Mouse (Mus musculus): Measurements from ENCODE around the gene Gli2. TPM values are rescaled to one million over a fixed set of nuclear protein-coding genes. Genes with fewer than 3 reads are reported as not detected.

The Gli2 gene
- polyA plus RNA-seq, 1 experiment from 2014 or later, result 15.1 TPM

- TF ChIP-seq CTCF (IDR thresholded peaks at IDR 0.05; ENCODE audit: low read depth), result no peak
- H3K36me3 ChIP-seq (ENCODE audit: insufficient read depth), result 0 out of 2 replicates have a peak, but pooled peaks cover 9% of the 10 kb centered on the region
- no peak overlapping the region for H3K4me2 ChIP-seq
- DNase-seq (no peak), ATAC-seq (ENCODE audit: insufficient read depth) (no peak)
- WGBS, result 56% methylated on average over 3 of the region's 3 CpGs
- no peaks in the 10 kb centered on the region for H3K9me3 ChIP-seq (ENCODE audit: low read depth, low read length)
- no peaks in the 10 kb centered on the region for H3K27me3 ChIP-seq (ENCODE audit: insufficient read depth, low read length)
- no peak overlapping the region for H3K27ac ChIP-seq (ENCODE audit: low read depth)
- H3K9ac ChIP-seq, result no peak overlapping the region
- no peaks in the 10 kb centered on the region for H3K4me1 ChIP-seq (ENCODE audit: insufficient read depth)
- H3K4me3 ChIP-seq (ENCODE audit: low read depth, low read length), result no peak overlapping the region
Measured at GRCm38 (mm10) chr1:118967281-118967680, 86.1 kb downstream of the Gli2 start.

GRCm38 (mm10) chr1:118958644-118959043, 94.8 kb downstream of the Gli2 start:
- DNase-seq (no peak), ATAC-seq (ENCODE audit: insufficient read depth) (no peak)
- TF ChIP-seq CTCF (IDR thresholded peaks at IDR 0.05; ENCODE audit: low read depth), result no peak
- H3K9ac ChIP-seq, result no peak overlapping the region
- 84% methylated on average over 7 of the region's 7 CpGs for WGBS
- no peak overlapping the region for H3K4me3 ChIP-seq (ENCODE audit: low read depth, low read length)
- 0 out of 2 replicates have a peak, but pooled peaks cover 2% of the 10 kb centered on the region for H3K36me3 ChIP-seq (ENCODE audit: insufficient read depth)
- no peak overlapping the region for H3K27ac ChIP-seq (ENCODE audit: low read depth)
- H3K4me2 ChIP-seq, result no peak overlapping the region
- H3K9me3 ChIP-seq (ENCODE audit: low read depth, low read length), result no peaks in the 10 kb centered on the region
- no peaks in the 10 kb centered on the region for H3K27me3 ChIP-seq (ENCODE audit: insufficient read depth, low read length)
- peaks cover 11% of the 10 kb centered on the region for H3K4me1 ChIP-seq (ENCODE audit: insufficient read depth)

- WGBS, result 90% methylated on average over 11 of the region's 11 CpGs
- no peaks in the 10 kb centered on the region for H3K36me3 ChIP-seq (ENCODE audit: insufficient read depth)
- no peak overlapping the region for H3K4me2 ChIP-seq
- no peak for ATAC-seq (ENCODE audit: insufficient read depth)
- H3K4me3 ChIP-seq (ENCODE audit: low read depth, low read length), result no peak overlapping the region
- peaks cover 11% of the 10 kb centered on the region for H3K4me1 ChIP-seq (ENCODE audit: insufficient read depth)
- no peaks in the 10 kb centered on the region for H3K27me3 ChIP-seq (ENCODE audit: insufficient read depth, low read length)
- H3K9ac ChIP-seq, result no peak overlapping the region
- H3K9me3 ChIP-seq (ENCODE audit: low read depth, low read length), result no peaks in the 10 kb centered on the region
- no peak for TF ChIP-seq CTCF (IDR thresholded peaks at IDR 0.05; ENCODE audit: low read depth)
- H3K27ac ChIP-seq (ENCODE audit: low read depth), result no peak overlapping the region
- no peak for DNase-seq
Measured at GRCm38 (mm10) chr1:118955791-118956190, 97.6 kb downstream of the Gli2 start.

GRCm38 (mm10) chr1:118954434-118955301, 98.8 kb downstream of the Gli2 start:
- DNase-seq (peak; percentile 83), ATAC-seq (ENCODE audit: insufficient read depth) (peak; percentile 84)
- TF ChIP-seq CTCF (IDR thresholded peaks at IDR 0.05; ENCODE audit: low read depth), result no peak
- H3K27me3 ChIP-seq (ENCODE audit: insufficient read depth, low read length), result no peaks in the 10 kb centered on the region
- H3K9me3 ChIP-seq (ENCODE audit: low read depth, low read length), result no peaks in the 10 kb centered on the region
- H3K27ac ChIP-seq (ENCODE audit: low read depth), result 0 out of 2 replicates have a peak overlapping the region, but pooled peaks have one; percentile 15
- WGBS, result 34% methylated on average over 10 of the region's 10 CpGs
- peak overlapping the region; percentile 16; the same call in 1 of the 2 replicates for H3K4me2 ChIP-seq
- no peak overlapping the region for H3K4me3 ChIP-seq (ENCODE audit: low read depth, low read length)
- peaks cover 11% of the 10 kb centered on the region for H3K4me1 ChIP-seq (ENCODE audit: insufficient read depth)
- H3K9ac ChIP-seq, result no peak overlapping the region
- no peaks in the 10 kb centered on the region for H3K36me3 ChIP-seq (ENCODE audit: insufficient read depth)

- WGBS, result 70% methylated on average over 3 of the region's 3 CpGs
- no peak for DNase-seq
- no peak for TF ChIP-seq CTCF (IDR thresholded peaks at IDR 0.05; ENCODE audit: low read depth)
Measured at GRCm38 (mm10) chr1:118953031-118953430, 100.4 kb downstream of the Gli2 start.

GRCm38 (mm10) chr1:118952318-118952717, 101.1 kb downstream of the Gli2 start:
- H3K27me3 ChIP-seq (ENCODE audit: insufficient read depth, low read length), result no peaks in the 10 kb centered on the region
- ATAC-seq (ENCODE audit: insufficient read depth), result no peak
- H3K4me1 ChIP-seq (ENCODE audit: insufficient read depth), result peaks cover 11% of the 10 kb centered on the region
- H3K27ac ChIP-seq (ENCODE audit: low read depth), result no peak overlapping the region
- 48% methylated on average over 5 of the region's 5 CpGs for WGBS
- no peak overlapping the region for H3K9ac ChIP-seq
- no peak overlapping the region for H3K4me3 ChIP-seq (ENCODE audit: low read depth, low read length)
- no peak for DNase-seq
- H3K36me3 ChIP-seq (ENCODE audit: insufficient read depth), result no peaks in the 10 kb centered on the region
- no peaks in the 10 kb centered on the region for H3K9me3 ChIP-seq (ENCODE audit: low read depth, low read length)
- no peak for TF ChIP-seq CTCF (IDR thresholded peaks at IDR 0.05; ENCODE audit: low read depth)
- H3K4me2 ChIP-seq, result no peak overlapping the region

More at GRCm38 (mm10) chr1:118953031-118953430, 100.4 kb downstream of the Gli2 start:
- no peaks in the 10 kb centered on the region for H3K9me3 ChIP-seq (ENCODE audit: low read depth, low read length)
- no peak overlapping the region for H3K27ac ChIP-seq (ENCODE audit: low read depth)
- no peak for ATAC-seq (ENCODE audit: insufficient read depth)
- no peak overlapping the region for H3K4me2 ChIP-seq
- no peaks in the 10 kb centered on the region for H3K27me3 ChIP-seq (ENCODE audit: insufficient read depth, low read length)
- H3K4me1 ChIP-seq (ENCODE audit: insufficient read depth), result peaks cover 11% of the 10 kb centered on the region
- no peak overlapping the region for H3K9ac ChIP-seq
- H3K4me3 ChIP-seq (ENCODE audit: low read depth, low read length), result no peak overlapping the region
- no peaks in the 10 kb centered on the region for H3K36me3 ChIP-seq (ENCODE audit: insufficient read depth)

GRCm38 (mm10) chr1:118948407-118948806, 105.0 kb downstream of the Gli2 start:
- Histone ChIP-seq H3K4me1 (ENCODE audit: insufficient read depth) (no peaks in the 10 kb centered on the region), H3K27ac (ENCODE audit: low read depth) (no peak overlapping the region), H3K27me3 (ENCODE audit: insufficient read depth, low read length) (no peaks in the 10 kb centered on the region), H3K9me3 (ENCODE audit: low read depth, low read length) (no peaks in the 10 kb centered on the region), H3K36me3 (ENCODE audit: insufficient read depth) (no peaks in the 10 kb centered on the region), H3K9ac (no peak overlapping the region), H3K4me3 (ENCODE audit: low read depth, low read length) (no peak overlapping the region), H3K4me2 (no peak overlapping the region)
- TF ChIP-seq CTCF (IDR thresholded peaks at IDR 0.05; ENCODE audit: low read depth), result no peak
- ATAC-seq (ENCODE audit: insufficient read depth) (no peak), DNase-seq (no peak)
- 92% methylated on average over 2 of the region's 2 CpGs for WGBS
